Mouse (Mus musculus): ENCODE results near the gene Cabp1. TPM values are rescaled to one million over a fixed set of nuclear protein-coding genes. Genes with fewer than 3 reads are reported as not detected.
A peak's percentile ranks its signal among the peaks of the same experiment; 100 is the strongest.

The Cabp1 gene
- polyA plus RNA-seq, 1 experiment: not detected

- under 1% methylated on average over 17 of the region's 17 CpGs for WGBS
- Histone ChIP-seq H3K4me1 (ENCODE audit: control insufficient read depth, insufficient read depth, low read length) (peaks cover 16% of the 10 kb centered on the region), H3K27ac (ENCODE audit: insufficient read depth, low read depth, low read length) (peak overlapping the region; percentile 93), H3K4me3 (ENCODE audit: insufficient read depth, low read depth, low read length) (peak overlapping the region; percentile 65)
- 0 out of 2 replicates have a peak, but pooled peaks have one; percentile 20 for TF ChIP-seq POLR2A (IDR thresholded peaks at IDR 0.05; ENCODE audit: insufficient read depth, low read depth, low read length)
- no peak for TF ChIP-seq CTCF (IDR thresholded peaks at IDR 0.05; ENCODE audit: insufficient read depth, low read depth, low read length)
These were observed 20.7 kb upstream of the Cabp1 start for GRCm38 (mm10) chr5:115214864-115215263.

- Histone ChIP-seq H3K27ac (ENCODE audit: insufficient read depth, low read depth, low read length) (no peak overlapping the region), H3K4me3 (ENCODE audit: insufficient read depth, low read depth, low read length) (no peak overlapping the region), H3K4me1 (ENCODE audit: control insufficient read depth, insufficient read depth, low read length) (peaks cover 16% of the 10 kb centered on the region)
- TF ChIP-seq CTCF (IDR thresholded peaks at IDR 0.05; ENCODE audit: insufficient read depth, low read depth, low read length): no peak
- TF ChIP-seq POLR2A (IDR thresholded peaks at IDR 0.05; ENCODE audit: insufficient read depth, low read depth, low read length): no peak
- WGBS: 48% methylated on average over 4 of the region's 4 CpGs
These were observed 18.7 kb upstream of the Cabp1 start for GRCm38 (mm10) chr5:115212861-115213260.

- WGBS: 81% methylated on average over 9 of the region's 9 CpGs
- Histone ChIP-seq H3K27ac (ENCODE audit: insufficient read depth, low read depth, low read length) (no peak overlapping the region), H3K4me1 (ENCODE audit: control insufficient read depth, insufficient read depth, low read length) (peaks cover 16% of the 10 kb centered on the region), H3K4me3 (ENCODE audit: insufficient read depth, low read depth, low read length) (no peak overlapping the region)
- no peak for TF ChIP-seq POLR2A (IDR thresholded peaks at IDR 0.05; ENCODE audit: insufficient read depth, low read depth, low read length)
- no peak for TF ChIP-seq CTCF (IDR thresholded peaks at IDR 0.05; ENCODE audit: insufficient read depth, low read depth, low read length)
These were observed 18.3 kb upstream of the Cabp1 start for GRCm38 (mm10) chr5:115212451-115212850.

GRCm38 (mm10) chr5:115210380-115210779 is 16.2 kb upstream of the Cabp1 start:
- Histone ChIP-seq H3K27ac (ENCODE audit: insufficient read depth, low read depth, low read length) (no peak overlapping the region), H3K4me1 (ENCODE audit: control insufficient read depth, insufficient read depth, low read length) (peaks cover 10% of the 10 kb centered on the region), H3K4me3 (ENCODE audit: insufficient read depth, low read depth, low read length) (no peak overlapping the region)
- TF ChIP-seq CTCF (IDR thresholded peaks at IDR 0.05; ENCODE audit: insufficient read depth, low read depth, low read length): no peak
- TF ChIP-seq POLR2A (IDR thresholded peaks at IDR 0.05; ENCODE audit: insufficient read depth, low read depth, low read length): no peak
- WGBS: 13% methylated on average over 1 of the region's 1 CpGs

GRCm38 (mm10) chr5:115208601-115209000 is 14.4 kb upstream of the Cabp1 start:
- H3K4me1 ChIP-seq (ENCODE audit: control insufficient read depth, insufficient read depth, low read length): peaks cover 16% of the 10 kb centered on the region
- H3K4me3 ChIP-seq (ENCODE audit: insufficient read depth, low read depth, low read length): no peak overlapping the region
- no peak overlapping the region for H3K27ac ChIP-seq (ENCODE audit: insufficient read depth, low read depth, low read length)
- TF ChIP-seq POLR2A (IDR thresholded peaks at IDR 0.05; ENCODE audit: insufficient read depth, low read depth, low read length): no peak
- no peak for TF ChIP-seq CTCF (IDR thresholded peaks at IDR 0.05; ENCODE audit: insufficient read depth, low read depth, low read length)
- WGBS: 82% methylated on average over 5 of the region's 5 CpGs

- no peak for TF ChIP-seq POLR2A (IDR thresholded peaks at IDR 0.05; ENCODE audit: insufficient read depth, low read depth, low read length)
- no peak for TF ChIP-seq CTCF (IDR thresholded peaks at IDR 0.05; ENCODE audit: insufficient read depth, low read depth, low read length)
- H3K4me3 ChIP-seq (ENCODE audit: insufficient read depth, low read depth, low read length): no peak overlapping the region
- H3K27ac ChIP-seq (ENCODE audit: insufficient read depth, low read depth, low read length): no peak overlapping the region
- peaks cover 12% of the 10 kb centered on the region for H3K4me1 ChIP-seq (ENCODE audit: control insufficient read depth, insufficient read depth, low read length)
- WGBS: 23% methylated on average over 9 of the region's 16 CpGs
These were observed 13.7 kb upstream of the Cabp1 start for GRCm38 (mm10) chr5:115207892-115208291.

- 65% methylated on average over 5 of the region's 5 CpGs for WGBS
- Histone ChIP-seq H3K4me3 (ENCODE audit: insufficient read depth, low read depth, low read length) (no peak overlapping the region), H3K4me1 (ENCODE audit: control insufficient read depth, insufficient read depth, low read length) (peaks cover 12% of the 10 kb centered on the region), H3K27ac (ENCODE audit: insufficient read depth, low read depth, low read length) (no peak overlapping the region)
- TF ChIP-seq CTCF (IDR thresholded peaks at IDR 0.05; ENCODE audit: insufficient read depth, low read depth, low read length): 0 out of 2 replicates have a peak, but pooled peaks have one; percentile 11
- no peak for TF ChIP-seq POLR2A (IDR thresholded peaks at IDR 0.05; ENCODE audit: insufficient read depth, low read depth, low read length)
These were observed 13.1 kb upstream of the Cabp1 start for GRCm38 (mm10) chr5:115207244-115207643.

- H3K4me3 ChIP-seq (ENCODE audit: insufficient read depth, low read depth, low read length): peak overlapping the region; percentile 27
- WGBS: 9% methylated on average over 31 of the region's 31 CpGs
- H3K4me1 ChIP-seq (ENCODE audit: control insufficient read depth, insufficient read depth, low read length): peaks cover 12% of the 10 kb centered on the region
- TF ChIP-seq CTCF (IDR thresholded peaks at IDR 0.05; ENCODE audit: insufficient read depth, low read depth, low read length) (no peak), POLR2A (IDR thresholded peaks at IDR 0.05; ENCODE audit: insufficient read depth, low read depth, low read length) (no peak)
- no peak overlapping the region for H3K27ac ChIP-seq (ENCODE audit: insufficient read depth, low read depth, low read length)
These were observed 10.6 kb upstream of the Cabp1 start for GRCm38 (mm10) chr5:115204562-115205311.

- Histone ChIP-seq H3K27ac (ENCODE audit: insufficient read depth, low read depth, low read length) (no peak overlapping the region), H3K4me1 (ENCODE audit: control insufficient read depth, insufficient read depth, low read length) (peaks cover 12% of the 10 kb centered on the region), H3K4me3 (ENCODE audit: insufficient read depth, low read depth, low read length) (no peak overlapping the region)
- 35% methylated on average over 23 of the region's 23 CpGs for WGBS
- no peak for TF ChIP-seq CTCF (IDR thresholded peaks at IDR 0.05; ENCODE audit: insufficient read depth, low read depth, low read length)
- TF ChIP-seq POLR2A (IDR thresholded peaks at IDR 0.05; ENCODE audit: insufficient read depth, low read depth, low read length): no peak
These were observed 9.8 kb upstream of the Cabp1 start for GRCm38 (mm10) chr5:115203735-115204561.

Measured in olfactory bulb, adult 2 months (tissue).